Mouse (Mus musculus) limb, embryonic 10.5 days (tissue): Measurements from ENCODE around the gene Olfr312. TPM values are rescaled to one million over a fixed set of nuclear protein-coding genes. Genes with fewer than 3 reads are reported as not detected.
"Not testable (repeated sequence)": the region's sequence is repeated elsewhere in the genome, so short reads cannot be mapped to it uniquely, and the experiment has no call there.

Source experiments
- DNase-seq: peaks from one replicate; pipeline ENCODE4 v3.0.0-alpha.2; 2017; ENCODE audit warnings: low spot score
- H3K27ac ChIP-seq: fragments of 300-500 bp; sonication (generic); 2 replicates; pipeline ENCODE4 v1.5.1; 2016; ENCODE audit warnings: mild to moderate bottlenecking
- H3K27me3 ChIP-seq: fragments of 300-500 bp; sonication (generic); 2 replicates; pipeline ENCODE4 v1.6.1; 2016; ENCODE audit warnings: low read depth, mild to moderate bottlenecking; ENCODE audit not compliant: poor library complexity, severe bottlenecking
- H3K36me3 ChIP-seq: fragments of 300-500 bp; sonication (generic); 2 replicates; pipeline ENCODE4 v1.6.1; 2016; ENCODE audit warnings: mild to moderate bottlenecking, moderate library complexity
- H3K4me1 ChIP-seq: fragments of 300-500 bp; sonication (generic); 2 replicates; pipeline ENCODE4 v1.6.1; 2016
- H3K4me3 ChIP-seq: fragments of 300-500 bp; sonication (generic); 2 replicates; pipeline ENCODE4 v1.5.1; 2016; ENCODE audit warnings: mild to moderate bottlenecking, moderate library complexity
- H3K9me3 ChIP-seq: fragments of 300-500 bp; sonication (generic); replicated peaks from 2 replicates; pipeline ENCODE4 v1.6.1; 2016; ENCODE audit warnings: mild to moderate bottlenecking
- WGBS: fragments of 180-500 bp; shearing (Covaris S2); methylation state at CpG from one replicate; pipeline ENCODE4 v1.1.7; 2016; 5-methylcytosine and 5-hydroxymethylcytosine counted together
- polyA plus RNA-seq: library from polyadenylated mRNA; unstranded; fragments of >200 nt; fragmentation: Nextera tagmentation; extraction: Ambion mirVana; gene quantifications from 2 replicates; pipeline ENCODE4 v1.2.1, GENCODE M21; 2016

The Olfr312 gene
- polyA plus RNA-seq: not detected in 2 replicates

DNA sequence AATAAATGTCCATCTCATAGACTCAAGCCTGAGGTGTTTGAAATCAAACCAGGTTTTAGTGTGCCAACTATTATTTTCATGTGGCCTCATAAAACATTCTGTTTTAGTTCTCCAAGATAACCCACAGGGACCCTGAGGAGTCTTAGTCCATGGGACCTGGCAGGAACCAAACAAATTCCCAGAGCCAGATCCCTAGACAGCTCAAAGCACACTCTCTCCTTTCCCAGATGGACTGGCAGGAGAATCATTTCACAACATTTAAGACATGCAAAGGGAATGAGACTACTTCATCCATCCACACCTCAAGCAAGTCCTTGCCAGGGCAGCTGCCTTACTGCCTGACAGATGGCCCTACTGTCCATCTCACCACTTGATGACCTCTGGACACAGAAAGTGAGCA lies at the start of gene Olfr312:
TSS of gene Olfr312 (plus strand) at position 301 of the 400 bp plus-strand sequence.
- H3K27me3 ChIP-seq, H3K36me3 ChIP-seq, H3K4me1 ChIP-seq, H3K27ac ChIP-seq, H3K4me3 ChIP-seq, DNase-seq, H3K9me3 ChIP-seq: not testable (repeated sequence)

DNA sequence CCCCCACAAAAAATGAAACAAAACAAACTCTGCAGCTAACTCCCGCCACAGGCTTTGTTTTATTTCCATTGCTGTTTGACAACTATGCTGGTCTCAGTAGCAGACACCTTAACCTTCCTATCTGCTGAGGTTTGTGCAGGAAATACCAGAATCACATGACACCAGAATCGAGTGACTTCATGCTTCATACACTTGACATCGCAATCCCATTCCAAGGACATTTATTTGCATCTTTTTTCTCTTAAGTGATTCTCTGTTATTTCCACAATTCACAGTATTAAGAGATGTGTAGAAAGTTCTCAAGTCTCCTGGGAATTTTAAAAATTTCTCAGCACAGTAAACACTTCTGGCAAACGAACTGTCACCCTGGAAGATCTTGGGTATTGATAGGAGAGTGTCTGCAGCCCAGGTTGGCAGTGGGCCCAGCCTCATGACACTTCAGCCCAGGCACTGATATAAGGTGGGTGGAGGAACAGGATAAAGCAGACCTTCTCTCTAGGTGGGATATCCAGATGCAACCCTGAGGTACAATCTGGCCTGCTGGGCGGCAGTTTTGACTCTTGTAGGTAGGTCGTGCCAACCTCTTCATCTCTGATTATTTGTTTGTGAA lies 46.5 kb upstream of the Olfr312 start, which contains the start of gene Olfr314:
TSS of gene Olfr314 (plus strand) at position 473 of the 610 bp plus-strand sequence.
- Histone ChIP-seq H3K9me3 (no peaks in the 10 kb centered on the region), H3K36me3 (no peaks in the 10 kb centered on the region), H3K27ac (no peak within 1 kb of the TSS), H3K4me1 (no peaks in the 10 kb centered on the region), H3K27me3 (no peaks in the 10 kb centered on the region), H3K4me3 (no peak within 1 kb of the TSS)
- DNase-seq: no peak
- 88% methylated on average over 6 of the region's 6 CpGs for WGBS

DNA sequence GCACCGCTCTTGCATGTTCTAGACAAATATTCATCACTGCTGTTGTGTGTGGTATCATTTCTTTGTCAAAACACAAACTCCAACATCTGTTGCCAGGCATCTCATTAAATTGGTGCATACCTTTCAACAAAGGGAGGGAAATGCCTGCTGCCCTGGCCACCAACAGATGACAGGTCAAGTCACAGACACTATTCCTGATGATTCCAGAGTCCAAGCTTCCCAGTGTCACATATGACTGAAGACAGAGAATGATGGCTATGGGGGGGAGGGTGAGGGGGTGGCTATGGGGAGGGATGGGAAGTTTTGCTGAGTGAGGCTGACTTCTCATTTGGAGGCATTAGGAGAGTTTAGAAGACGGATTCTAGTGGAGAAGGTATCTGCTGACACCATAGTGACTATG lies 44.9 kb upstream of the Olfr312 start:
- Histone ChIP-seq H3K36me3 (no peaks in the 10 kb centered on the region), H3K27ac (no peak overlapping the region), H3K9me3 (no peaks in the 10 kb centered on the region), H3K4me1 (no peaks in the 10 kb centered on the region), H3K27me3 (no peaks in the 10 kb centered on the region), H3K4me3 (no peak overlapping the region)
- DNase-seq: no peak
- 82% methylated on average over 2 of the region's 2 CpGs for WGBS

DNA sequence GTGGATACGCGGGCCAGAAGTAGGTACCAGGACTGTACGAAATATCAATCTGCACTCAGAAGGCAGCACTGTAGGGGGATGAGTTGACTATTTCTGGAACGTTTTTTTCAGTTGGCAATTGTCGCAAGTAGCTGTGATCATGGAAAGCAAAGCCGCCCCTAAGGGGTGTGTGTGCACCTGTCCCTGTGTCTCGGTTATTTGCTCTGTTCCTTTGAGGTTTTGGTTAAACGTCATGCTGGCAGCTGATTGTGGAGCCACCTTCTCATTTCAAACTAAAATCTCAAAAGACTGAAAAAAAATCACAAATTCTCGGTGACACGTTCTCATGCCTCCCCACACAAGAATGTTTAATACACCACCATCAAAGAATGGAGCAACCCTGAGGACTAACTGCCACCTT lies 41.4 kb upstream of the Olfr312 start:
- Histone ChIP-seq H3K27me3 (no peaks in the 10 kb centered on the region), H3K9me3 (no peaks in the 10 kb centered on the region), H3K4me1 (no peaks in the 10 kb centered on the region), H3K4me3 (no peak overlapping the region), H3K27ac (no peak overlapping the region), H3K36me3 (no peaks in the 10 kb centered on the region)
- WGBS: 89% methylated on average over 10 of the region's 10 CpGs
- DNase-seq: no peak

DNA sequence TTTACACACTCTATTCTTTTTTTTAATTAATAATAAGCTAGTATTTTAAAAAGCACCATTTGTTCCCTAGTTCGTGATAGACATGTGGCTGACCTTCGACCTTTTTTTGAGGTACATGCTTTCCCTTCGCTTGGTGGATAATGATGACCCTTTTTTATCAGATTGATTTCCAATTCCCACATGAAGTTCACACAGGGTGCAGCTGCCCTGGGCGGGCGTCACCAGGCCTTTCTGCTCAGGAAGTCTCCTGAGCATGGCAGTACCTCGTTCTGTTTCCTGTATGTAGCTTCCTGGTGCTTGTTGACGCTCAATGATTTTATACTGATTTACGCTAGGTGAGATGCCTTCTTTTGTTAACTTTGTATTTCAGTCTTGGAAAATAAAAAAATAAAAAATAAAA lies 40.7 kb upstream of the Olfr312 start:
- Histone ChIP-seq H3K4me3 (no peak overlapping the region), H3K4me1 (no peaks in the 10 kb centered on the region), H3K9me3 (no peaks in the 10 kb centered on the region), H3K36me3 (no peaks in the 10 kb centered on the region), H3K27me3 (no peaks in the 10 kb centered on the region), H3K27ac (no peak overlapping the region)
- no peak for DNase-seq
- 85% methylated on average over 8 of the region's 8 CpGs for WGBS

DNA sequence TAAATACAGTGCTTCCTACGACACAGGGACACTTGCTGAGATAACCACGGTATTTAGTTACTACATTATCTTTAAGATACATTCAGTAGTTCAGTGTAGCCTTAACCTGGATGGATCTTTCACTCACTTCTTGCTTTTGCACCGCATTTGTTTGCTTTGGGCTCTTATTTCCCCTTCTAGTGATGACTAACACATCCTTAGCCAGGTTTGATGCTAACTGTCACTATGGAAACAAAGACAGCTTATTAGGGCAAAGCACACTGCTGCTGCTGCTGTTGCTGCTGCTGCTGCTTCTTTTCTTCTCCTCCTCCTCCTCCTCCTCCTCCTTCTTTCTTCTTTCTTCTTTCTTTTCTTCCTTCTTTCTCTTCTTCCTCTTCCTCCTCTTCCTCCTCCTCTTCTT lies 39.5 kb upstream of the Olfr312 start:
- no peaks in the 10 kb centered on the region for H3K9me3 ChIP-seq
- WGBS: 45% methylated on average over 3 of the region's 3 CpGs
- no peaks in the 10 kb centered on the region for H3K36me3 ChIP-seq
- H3K27ac ChIP-seq: no peak overlapping the region
- no peak for DNase-seq
- no peaks in the 10 kb centered on the region for H3K27me3 ChIP-seq
- H3K4me1 ChIP-seq: no peaks in the 10 kb centered on the region
- no peak overlapping the region for H3K4me3 ChIP-seq

DNA sequence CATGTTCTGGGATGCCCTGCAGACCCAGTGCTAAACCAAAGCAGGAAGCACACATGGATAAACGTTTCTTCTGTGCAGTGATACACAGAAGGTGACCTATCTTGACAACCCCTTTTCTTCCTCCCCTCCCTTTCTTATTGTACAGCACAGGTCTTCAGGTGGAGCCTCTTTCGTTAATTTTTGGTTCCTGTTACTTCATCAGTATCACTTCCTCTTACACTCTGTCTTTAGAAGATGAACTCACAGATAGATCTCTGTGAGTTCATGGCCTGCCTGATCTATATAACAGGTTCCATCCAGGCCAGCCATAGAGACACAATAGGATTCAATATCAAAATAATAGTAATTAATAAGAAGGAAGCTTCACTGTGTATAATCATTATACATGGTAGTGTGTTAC lies 39.0 kb upstream of the Olfr312 start:
- no peaks in the 10 kb centered on the region for H3K36me3 ChIP-seq
- no peaks in the 10 kb centered on the region for H3K4me1 ChIP-seq
- DNase-seq: no peak
- no peaks in the 10 kb centered on the region for H3K27me3 ChIP-seq
- H3K9me3 ChIP-seq: no peaks in the 10 kb centered on the region
- no peak overlapping the region for H3K27ac ChIP-seq
- 66% methylated on average over 2 of the region's 2 CpGs for WGBS
- H3K4me3 ChIP-seq: no peak overlapping the region

DNA sequence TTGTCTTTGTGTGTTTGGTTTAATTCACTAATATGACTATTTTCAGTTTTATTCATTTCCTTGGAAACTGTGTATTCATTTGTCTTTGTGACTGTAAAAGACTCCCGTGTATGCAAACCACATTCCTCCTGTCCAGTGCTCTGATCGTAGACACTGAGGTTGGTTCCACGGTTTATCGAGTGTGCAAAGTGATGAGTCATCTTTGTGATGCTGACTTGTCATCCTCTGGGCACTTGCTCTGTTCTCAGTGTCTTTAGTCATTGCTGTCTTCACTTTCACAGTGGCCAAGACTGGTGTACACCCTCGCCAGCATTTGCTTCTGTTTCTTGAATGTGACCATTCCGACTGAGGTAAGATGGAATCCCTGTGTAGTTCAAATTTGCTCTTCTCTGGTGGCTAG lies 38.4 kb upstream of the Olfr312 start:
- Histone ChIP-seq H3K27ac (no peak overlapping the region), H3K9me3 (no peaks in the 10 kb centered on the region), H3K4me3 (no peak overlapping the region), H3K27me3 (no peaks in the 10 kb centered on the region), H3K36me3 (no peaks in the 10 kb centered on the region), H3K4me1 (no peaks in the 10 kb centered on the region)
- WGBS: 90% methylated on average over 6 of the region's 6 CpGs
- DNase-seq: no peak

DNA sequence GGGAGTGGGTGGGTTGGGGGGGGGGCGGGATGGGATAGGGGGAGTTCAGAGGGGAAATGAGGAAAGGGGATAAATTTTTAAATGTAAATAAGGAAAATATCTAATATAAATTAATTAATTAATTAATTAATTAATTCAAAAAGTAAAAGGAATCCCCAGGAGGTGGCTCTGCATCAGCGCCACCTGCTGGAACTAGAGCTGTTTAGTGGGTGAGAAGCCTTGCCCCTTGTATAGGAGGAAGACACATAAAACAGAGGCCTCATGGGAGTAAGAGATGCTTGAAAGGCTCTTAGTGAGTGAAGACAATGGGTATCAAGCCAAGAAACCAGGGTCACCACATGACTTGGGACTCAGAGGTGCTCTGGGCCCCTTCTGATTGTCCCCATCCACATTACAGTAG lies 33.2 kb upstream of the Olfr312 start:
- H3K4me3 ChIP-seq: no peak overlapping the region
- no peaks in the 10 kb centered on the region for H3K27me3 ChIP-seq
- DNase-seq: no peak
- no peaks in the 10 kb centered on the region for H3K36me3 ChIP-seq
- 70% methylated on average over 2 of the region's 2 CpGs for WGBS
- no peaks in the 10 kb centered on the region for H3K4me1 ChIP-seq
- H3K27ac ChIP-seq: no peak overlapping the region
- no peaks in the 10 kb centered on the region for H3K9me3 ChIP-seq

DNA sequence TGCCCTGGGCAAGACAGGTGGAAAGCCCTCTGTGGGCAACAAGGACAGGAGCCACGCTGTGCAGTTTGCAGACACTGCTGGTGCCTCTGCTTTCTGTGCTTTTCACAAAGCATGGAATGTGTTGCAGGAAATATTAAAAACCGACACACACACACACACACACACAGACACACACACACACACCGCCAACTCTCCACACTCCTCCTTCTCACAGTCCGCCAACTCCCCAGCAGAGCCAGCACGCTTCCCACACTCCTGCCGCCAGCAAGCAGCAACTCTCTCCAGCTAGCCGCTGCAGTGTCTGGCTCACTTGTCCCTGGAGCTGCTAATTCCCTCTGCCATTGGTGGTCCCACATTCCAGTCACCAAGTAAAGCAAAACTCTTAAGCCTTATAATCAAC lies 32.2 kb upstream of the Olfr312 start:
- DNase-seq: no peak
- Histone ChIP-seq H3K36me3 (no peaks in the 10 kb centered on the region), H3K27me3 (no peaks in the 10 kb centered on the region), H3K4me3 (no peak overlapping the region), H3K4me1 (peaks cover 3% of the 10 kb centered on the region), H3K27ac (no peak overlapping the region), H3K9me3 (no peaks in the 10 kb centered on the region)
- WGBS: 75% methylated on average over 7 of the region's 7 CpGs

DNA sequence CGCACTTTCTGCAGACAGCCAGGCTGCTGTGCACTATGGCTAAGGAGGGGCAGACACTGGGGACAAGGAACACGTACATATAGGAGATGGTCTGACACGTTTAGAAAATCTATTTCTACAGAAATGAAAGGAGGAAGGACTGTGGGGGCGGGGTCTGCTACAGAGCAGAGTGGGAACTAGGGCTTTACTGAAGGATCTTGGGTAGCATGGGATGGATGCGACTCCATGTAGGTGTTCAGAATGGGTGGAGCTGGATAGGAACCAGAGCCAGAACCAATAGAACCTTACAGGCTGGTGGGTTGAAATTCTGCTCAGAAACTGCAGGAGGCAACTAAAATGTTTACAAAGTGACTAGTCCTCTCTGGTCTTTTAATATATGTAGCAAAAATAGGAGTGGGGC lies 29.3 kb upstream of the Olfr312 start:
- no peak overlapping the region for H3K27ac ChIP-seq
- no peaks in the 10 kb centered on the region for H3K9me3 ChIP-seq
- H3K36me3 ChIP-seq: no peaks in the 10 kb centered on the region
- H3K27me3 ChIP-seq: no peaks in the 10 kb centered on the region
- WGBS: 82% methylated on average over 5 of the region's 5 CpGs
- peaks cover 7% of the 10 kb centered on the region for H3K4me1 ChIP-seq
- H3K4me3 ChIP-seq: no peak overlapping the region
- no peak for DNase-seq

DNA sequence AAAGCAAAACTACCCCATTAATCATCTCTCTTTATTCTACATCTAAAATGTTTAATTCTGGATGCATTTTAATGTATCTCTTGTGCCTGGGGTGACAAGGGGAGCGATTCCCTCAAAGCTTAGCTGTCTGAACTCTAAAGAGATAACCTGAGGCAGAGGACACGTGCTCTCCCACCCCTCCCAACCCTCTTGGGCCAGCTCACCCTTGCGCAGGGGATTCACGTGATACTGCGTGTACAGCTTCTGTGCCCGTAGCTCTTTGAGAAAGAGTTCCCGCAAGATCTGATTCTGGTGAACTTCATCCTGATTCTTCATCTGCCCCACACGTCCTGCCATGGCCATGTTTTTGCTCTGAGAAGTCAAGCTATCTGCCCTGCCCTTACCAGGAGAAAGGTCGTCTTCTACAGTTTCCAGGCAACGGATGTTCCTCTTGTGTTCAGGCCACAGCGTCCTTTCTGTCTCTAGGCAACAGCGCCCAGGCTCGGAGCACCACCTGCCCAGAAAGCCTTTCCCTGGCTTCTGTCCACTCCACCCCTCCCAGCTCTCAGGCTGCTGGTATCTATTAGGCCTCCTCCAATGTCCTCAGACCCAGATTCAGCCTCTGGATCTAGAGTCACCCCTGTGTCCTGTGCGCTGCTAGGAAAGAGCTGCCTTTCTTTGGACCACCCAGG lies 27.3 kb upstream of the Olfr312 start, which contains the start of gene Fam183b:
TSS of gene Fam183b (minus strand) at position 403 of the 671 bp plus-strand sequence.
- H3K27ac ChIP-seq: no peak within 1 kb of the TSS
- 44% methylated on average over 14 of the region's 14 CpGs for WGBS
- H3K36me3 ChIP-seq: no peaks in the 10 kb centered on the region
- H3K9me3 ChIP-seq: no peaks in the 10 kb centered on the region
- H3K27me3 ChIP-seq: no peaks in the 10 kb centered on the region
- DNase-seq: no peak
- H3K4me3 ChIP-seq: no peak within 1 kb of the TSS
- H3K4me1 ChIP-seq: peaks cover 7% of the 10 kb centered on the region

DNA sequence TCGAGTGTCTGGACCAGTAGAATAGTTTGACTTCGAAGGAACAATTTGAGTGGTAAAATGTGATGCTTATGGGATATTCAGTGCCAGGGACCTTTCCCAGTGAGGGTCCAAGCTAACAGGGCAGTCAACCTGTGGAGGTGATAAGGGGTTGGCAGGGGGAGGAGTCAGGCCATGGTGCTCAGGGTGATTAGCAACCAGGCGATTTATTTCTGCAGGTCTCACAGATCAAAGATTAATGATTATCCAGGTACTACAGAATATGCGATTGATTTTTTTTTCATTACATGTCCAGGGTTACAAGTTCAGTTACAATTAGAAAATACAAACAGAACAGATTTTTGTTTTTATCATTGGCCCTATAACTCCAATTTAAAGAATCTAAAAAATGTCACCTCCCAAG lies 25.2 kb upstream of the Olfr312 start:
- no peak for DNase-seq
- 66% methylated on average over 4 of the region's 4 CpGs for WGBS
- H3K4me1 ChIP-seq: peaks cover 7% of the 10 kb centered on the region
- no peak overlapping the region for H3K4me3 ChIP-seq
- H3K9me3 ChIP-seq: no peaks in the 10 kb centered on the region
- H3K27me3 ChIP-seq: no peaks in the 10 kb centered on the region
- no peak overlapping the region for H3K27ac ChIP-seq
- H3K36me3 ChIP-seq: no peaks in the 10 kb centered on the region

DNA sequence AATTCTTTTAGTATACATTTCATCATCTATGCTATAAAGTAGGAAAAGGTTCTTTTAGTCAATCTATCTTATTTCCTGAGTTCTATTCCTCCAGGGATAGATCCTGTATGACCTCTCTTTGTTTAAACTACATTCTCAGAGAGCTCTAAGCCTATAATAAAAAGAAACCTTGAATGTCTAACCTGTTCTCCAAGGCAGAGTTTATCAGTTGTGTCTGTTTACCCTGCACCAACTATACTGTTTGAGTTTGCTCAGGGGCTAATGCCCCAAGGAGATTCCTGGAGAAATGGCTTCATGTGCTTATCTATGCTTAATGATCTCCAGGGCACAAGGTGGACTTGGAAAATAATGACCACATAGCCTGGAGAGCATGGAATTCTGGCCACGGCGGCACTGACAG lies 24.6 kb upstream of the Olfr312 start:
- 83% methylated on average over 2 of the region's 2 CpGs for WGBS
- no peak overlapping the region for H3K4me3 ChIP-seq
- no peaks in the 10 kb centered on the region for H3K9me3 ChIP-seq
- no peak overlapping the region for H3K27ac ChIP-seq
- H3K36me3 ChIP-seq: no peaks in the 10 kb centered on the region
- H3K4me1 ChIP-seq: peaks cover 7% of the 10 kb centered on the region
- DNase-seq: no peak
- H3K27me3 ChIP-seq: no peaks in the 10 kb centered on the region
